Mouse (Mus musculus) embryonic facial prominence, embryonic 13.5 days (tissue): ENCODE results near the gene Xylt1. TPM values are rescaled to one million over a fixed set of nuclear protein-coding genes. Genes with fewer than 3 reads are reported as not detected.

Experiments
- ATAC-seq: fragments of 200-750 bp; cut with Nextera tagmentation; 2 replicates; pipeline ENCODE4 v1.8.0; 2017; ENCODE audit warnings: low read depth; ENCODE audit not compliant: insufficient number of reproducible peaks, insufficient read depth, low FRiP score, low TSS enrichment
- H3K27ac ChIP-seq: fragments of 300-500 bp; sonication (generic); 2 replicates; pipeline ENCODE4 v1.5.1; 2015; ENCODE audit warnings: moderate library complexity, mild to moderate bottlenecking, inconsistent platforms
- H3K27me3 ChIP-seq: fragments of 300-500 bp; sonication (generic); 2 replicates; pipeline ENCODE4 v1.6.1; 2015; ENCODE audit warnings: mild to moderate bottlenecking, inconsistent platforms
- H3K36me3 ChIP-seq: fragments of 300-500 bp; sonication (generic); 2 replicates; pipeline ENCODE4 v1.6.1; 2015; ENCODE audit warnings: mild to moderate bottlenecking, inconsistent platforms
- H3K4me1 ChIP-seq: fragments of 300-500 bp; sonication (generic); 2 replicates; pipeline ENCODE4 v1.6.1; 2015; ENCODE audit warnings: inconsistent platforms
- H3K4me2 ChIP-seq: fragments of 300-500 bp; sonication (generic); 2 replicates; pipeline ENCODE4 v1.6.1; 2015; ENCODE audit warnings: moderate library complexity, mild to moderate bottlenecking, inconsistent platforms
- H3K4me3 ChIP-seq: fragments of 300-500 bp; sonication (generic); 2 replicates; pipeline ENCODE4 v1.5.1; 2015; ENCODE audit warnings: mild to moderate bottlenecking, inconsistent platforms
- H3K9ac ChIP-seq: fragments of 300-500 bp; sonication (generic); 2 replicates; pipeline ENCODE4 v1.6.1; 2015; ENCODE audit warnings: mild to moderate bottlenecking, inconsistent platforms
- H3K9me3 ChIP-seq: fragments of 300-500 bp; sonication (generic); 2 replicates; pipeline ENCODE4 v1.6.1; 2016; ENCODE audit warnings: inconsistent platforms
- WGBS: fragments of 180-500 bp; shearing (Covaris S2); methylation state at CpG from one replicate; pipeline ENCODE4 v1.1.7; 2015; ENCODE audit warnings: mixed read lengths; 5-methylcytosine and 5-hydroxymethylcytosine counted together
- polyA plus RNA-seq: library from polyadenylated mRNA; unstranded; fragments of >200 nt; fragmentation: Nextera tagmentation; extraction: Ambion mirVana; gene quantifications from 2 replicates; pipeline ENCODE4 v1.2.1, GENCODE M21; 2015

The Xylt1 gene
- polyA plus RNA-seq, 1 experiment from 2014 or later: 2.5 TPM

DNA sequence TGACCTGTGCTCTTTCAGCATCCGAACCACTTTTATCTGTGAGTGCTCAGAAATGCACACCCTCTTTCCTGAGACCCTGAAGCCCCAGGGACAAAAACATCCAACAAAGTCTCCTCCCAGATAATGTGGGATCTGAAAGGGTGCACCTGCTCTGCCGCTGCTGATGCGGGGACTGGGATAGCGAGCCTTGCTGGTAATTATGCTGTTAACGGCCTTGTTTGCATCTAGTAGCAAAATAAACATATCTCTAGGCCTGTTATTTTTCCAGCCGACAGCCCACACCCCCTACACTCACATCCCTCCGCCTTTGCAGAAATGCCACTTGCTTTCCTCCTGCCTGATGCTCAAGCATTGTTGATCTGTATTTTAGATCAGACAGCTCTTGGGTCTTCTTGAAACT is 219.7 kb downstream of the Xylt1 start:
- Histone ChIP-seq H3K9ac (no peak overlapping the region), H3K4me1 (no peaks in the 10 kb centered on the region), H3K4me3 (no peak overlapping the region), H3K36me3 (0 out of 2 replicates have a peak, but pooled peaks cover 3% of the 10 kb centered on the region), H3K27ac (no peak overlapping the region), H3K9me3 (no peaks in the 10 kb centered on the region), H3K4me2 (no peak overlapping the region), H3K27me3 (no peaks in the 10 kb centered on the region)
- ATAC-seq: no peak
- WGBS: 55% methylated on average over 7 of the region's 7 CpGs

DNA sequence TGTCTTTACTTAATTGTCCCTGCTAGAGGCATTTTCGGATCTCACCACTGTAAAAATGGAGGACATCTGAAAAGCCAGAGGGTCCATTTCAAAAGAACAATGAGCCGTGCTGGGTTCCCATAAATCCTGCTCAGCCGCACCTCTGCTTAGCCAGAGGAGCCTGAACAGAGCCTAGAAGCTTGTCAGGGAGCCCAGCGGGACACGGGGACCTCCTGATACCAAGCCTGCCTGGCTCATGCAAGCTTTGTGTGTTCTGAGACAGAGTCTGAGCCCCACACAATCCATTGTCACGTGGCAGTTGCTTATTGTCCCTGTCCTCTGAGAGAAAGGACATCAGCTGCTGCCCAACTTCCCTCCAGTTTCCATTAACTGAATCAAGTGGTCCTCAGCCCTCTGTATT is 229.7 kb downstream of the Xylt1 start:
- Histone ChIP-seq H3K9ac (no peak overlapping the region), H3K36me3 (no peaks in the 10 kb centered on the region), H3K4me2 (no peak overlapping the region), H3K4me1 (no peaks in the 10 kb centered on the region), H3K9me3 (no peaks in the 10 kb centered on the region), H3K27ac (no peak overlapping the region), H3K4me3 (no peak overlapping the region), H3K27me3 (no peaks in the 10 kb centered on the region)
- 72% methylated on average over 6 of the region's 6 CpGs for WGBS
- ATAC-seq: no peak

DNA sequence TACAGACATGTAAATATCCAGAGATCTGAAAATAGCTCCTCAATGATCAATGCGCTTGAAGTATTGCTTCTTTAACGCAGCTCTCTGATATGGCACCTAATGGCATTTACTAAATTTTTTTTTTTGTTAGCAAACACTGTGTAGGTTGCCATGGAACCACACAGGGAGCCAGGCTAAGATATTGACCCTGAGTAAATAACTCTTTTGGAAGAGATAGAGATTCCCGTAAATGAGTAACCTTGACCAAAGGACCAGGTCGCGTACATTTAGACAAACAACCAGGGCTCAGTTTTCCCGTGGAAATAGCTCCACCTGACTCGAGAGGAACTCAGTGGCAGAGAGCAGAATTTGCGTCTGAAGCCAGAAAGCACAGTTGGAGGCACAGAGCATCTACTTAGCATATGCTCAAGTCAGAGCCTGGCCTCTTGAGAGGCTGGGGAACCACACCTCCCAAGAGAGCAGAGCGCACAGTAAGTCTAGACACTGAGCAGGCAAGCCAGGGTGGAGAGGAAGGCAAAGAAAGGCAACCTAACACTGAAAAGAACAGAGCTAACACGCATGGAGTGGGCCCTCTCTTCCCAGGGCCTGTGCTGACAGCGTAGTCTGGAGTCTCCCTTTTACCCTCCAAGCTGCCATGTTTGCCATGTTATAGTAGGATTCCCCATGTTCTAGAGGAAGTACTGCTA is 232.2 kb downstream of the Xylt1 start:
- no peaks in the 10 kb centered on the region for H3K9me3 ChIP-seq
- H3K27ac ChIP-seq: no peak overlapping the region
- no peak for ATAC-seq
- H3K4me2 ChIP-seq: no peak overlapping the region
- no peaks in the 10 kb centered on the region for H3K4me1 ChIP-seq
- 79% methylated on average over 11 of the region's 11 CpGs for WGBS
- no peaks in the 10 kb centered on the region for H3K36me3 ChIP-seq
- H3K27me3 ChIP-seq: no peaks in the 10 kb centered on the region
- H3K4me3 ChIP-seq: no peak overlapping the region
- H3K9ac ChIP-seq: no peak overlapping the region

DNA sequence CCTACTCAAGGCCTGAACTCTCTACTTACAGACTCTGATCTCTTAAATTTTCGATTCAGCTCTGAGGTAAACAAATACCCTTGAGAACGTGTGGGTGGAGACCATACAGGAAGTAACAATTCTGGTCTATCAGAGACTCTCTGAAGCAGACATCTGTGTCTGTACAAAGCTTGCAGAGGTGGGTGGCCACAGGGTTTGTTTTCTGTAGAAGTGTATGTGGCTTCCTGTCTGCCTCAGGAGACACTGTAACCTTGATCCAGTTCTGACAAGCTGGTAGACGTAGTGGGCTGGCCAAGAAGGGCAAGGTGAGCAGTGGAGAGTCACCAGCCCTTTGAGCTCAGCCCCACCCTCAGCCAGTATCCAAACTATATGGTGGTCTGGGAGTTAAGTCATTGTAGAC is 233.0 kb downstream of the Xylt1 start:
- no peak overlapping the region for H3K27ac ChIP-seq
- H3K36me3 ChIP-seq: no peaks in the 10 kb centered on the region
- no peaks in the 10 kb centered on the region for H3K9me3 ChIP-seq
- no peak overlapping the region for H3K9ac ChIP-seq
- 38% methylated on average over 3 of the region's 3 CpGs for WGBS
- H3K4me1 ChIP-seq: no peaks in the 10 kb centered on the region
- H3K4me3 ChIP-seq: no peak overlapping the region
- H3K4me2 ChIP-seq: no peak overlapping the region
- H3K27me3 ChIP-seq: no peaks in the 10 kb centered on the region
- ATAC-seq: no peak

DNA sequence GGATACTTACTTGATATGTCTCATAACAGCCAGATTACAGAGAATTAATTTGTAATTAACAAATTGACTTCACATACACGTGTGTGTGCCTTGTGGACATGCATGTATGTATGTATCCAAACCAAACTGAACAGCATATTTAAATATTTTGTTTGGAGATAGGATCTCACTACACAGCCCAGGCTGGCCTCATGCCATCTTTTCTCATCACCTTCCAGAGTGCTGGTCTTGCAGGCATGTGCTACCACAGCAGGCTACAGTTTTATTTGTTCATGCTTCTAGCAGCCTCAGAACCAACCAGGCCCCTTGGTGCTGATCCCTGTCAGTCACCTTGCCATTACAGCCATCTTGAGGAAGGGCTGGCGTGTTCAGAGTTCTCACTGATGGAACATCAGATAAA is 233.6 kb downstream of the Xylt1 start:
- WGBS: 81% methylated on average over 2 of the region's 2 CpGs
- Histone ChIP-seq H3K4me3 (no peak overlapping the region), H3K9me3 (no peaks in the 10 kb centered on the region), H3K36me3 (no peaks in the 10 kb centered on the region), H3K9ac (no peak overlapping the region), H3K27me3 (no peaks in the 10 kb centered on the region), H3K4me1 (no peaks in the 10 kb centered on the region), H3K4me2 (no peak overlapping the region), H3K27ac (no peak overlapping the region)
- no peak for ATAC-seq

DNA sequence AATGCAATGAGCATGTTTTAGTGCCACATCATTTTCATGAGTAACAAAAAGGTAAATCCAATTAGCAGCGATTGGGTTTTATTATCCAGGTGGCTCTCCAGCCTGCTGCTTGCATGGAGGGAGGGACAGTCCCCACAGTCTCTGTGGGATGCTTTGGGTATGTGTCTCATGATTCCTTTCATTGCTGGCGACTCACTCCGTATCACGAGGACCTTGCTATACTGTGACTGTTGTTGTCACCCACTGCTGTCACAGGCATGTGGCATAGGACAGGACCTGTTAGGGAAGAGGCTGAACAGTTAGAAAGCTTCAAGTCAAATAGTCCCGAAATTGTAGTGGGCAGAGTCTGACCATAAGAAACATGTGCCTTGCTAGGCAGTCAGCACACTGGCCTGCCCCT is 234.1 kb downstream of the Xylt1 start:
- ATAC-seq: no peak
- no peak overlapping the region for H3K9ac ChIP-seq
- H3K4me3 ChIP-seq: no peak overlapping the region
- no peak overlapping the region for H3K4me2 ChIP-seq
- H3K4me1 ChIP-seq: no peaks in the 10 kb centered on the region
- WGBS: 86% methylated on average over 5 of the region's 5 CpGs
- H3K27me3 ChIP-seq: no peaks in the 10 kb centered on the region
- no peaks in the 10 kb centered on the region for H3K9me3 ChIP-seq
- H3K27ac ChIP-seq: no peak overlapping the region
- H3K36me3 ChIP-seq: no peaks in the 10 kb centered on the region

DNA sequence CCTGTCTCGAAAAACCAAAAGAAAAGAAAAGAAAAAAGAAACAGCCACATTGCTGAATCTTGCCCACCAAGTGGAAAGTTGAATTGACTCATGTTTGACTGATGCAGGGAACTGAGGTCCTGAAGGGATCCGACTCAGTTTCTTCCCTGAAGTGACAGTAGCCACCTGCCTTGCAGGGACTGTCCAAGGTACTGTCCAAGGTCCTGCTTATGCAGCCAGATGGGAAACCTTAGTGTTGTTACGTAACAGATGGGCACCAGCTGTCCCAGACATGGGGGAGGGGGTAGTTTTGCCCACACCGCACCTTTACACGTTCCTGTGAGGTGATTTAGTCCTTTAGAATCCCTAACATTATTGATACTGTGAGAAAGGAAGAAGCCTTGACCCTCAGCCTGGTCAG is 235.5 kb downstream of the Xylt1 start:
- no peaks in the 10 kb centered on the region for H3K9me3 ChIP-seq
- H3K4me3 ChIP-seq: no peak overlapping the region
- H3K9ac ChIP-seq: no peak overlapping the region
- ATAC-seq: no peak
- H3K27me3 ChIP-seq: no peaks in the 10 kb centered on the region
- WGBS: 65% methylated on average over 5 of the region's 5 CpGs
- H3K4me2 ChIP-seq: no peak overlapping the region
- H3K4me1 ChIP-seq: no peaks in the 10 kb centered on the region
- H3K36me3 ChIP-seq: no peaks in the 10 kb centered on the region
- H3K27ac ChIP-seq: no peak overlapping the region

DNA sequence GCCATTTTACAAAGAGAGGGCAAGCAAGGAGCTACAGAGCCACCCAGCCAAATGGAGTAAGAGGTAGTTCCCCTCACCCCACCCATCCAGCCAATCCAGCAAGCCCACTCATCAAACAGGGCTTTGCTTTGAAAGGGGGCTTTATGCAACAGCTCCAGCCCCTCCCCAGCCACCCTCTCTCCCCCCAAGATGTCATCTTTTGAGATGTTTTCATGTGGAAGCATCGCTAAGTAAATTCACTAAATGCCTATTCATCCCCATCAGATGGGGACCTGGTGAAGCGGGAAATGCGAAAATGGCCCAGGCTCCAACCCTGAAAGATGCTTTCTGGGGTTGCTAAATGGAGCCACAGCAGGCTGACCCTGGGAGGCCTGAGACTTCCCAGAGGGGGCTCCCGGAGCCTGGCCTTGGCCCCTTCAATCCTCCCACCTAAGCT is 238.0 kb downstream of the Xylt1 start:
- no peak overlapping the region for H3K4me2 ChIP-seq
- H3K4me3 ChIP-seq: no peak overlapping the region
- WGBS: 39% methylated on average over 4 of the region's 4 CpGs
- no peak for ATAC-seq
- no peak overlapping the region for H3K9ac ChIP-seq
- H3K27me3 ChIP-seq: no peaks in the 10 kb centered on the region
- H3K9me3 ChIP-seq: no peaks in the 10 kb centered on the region
- no peaks in the 10 kb centered on the region for H3K36me3 ChIP-seq
- no peaks in the 10 kb centered on the region for H3K4me1 ChIP-seq
- no peak overlapping the region for H3K27ac ChIP-seq

DNA sequence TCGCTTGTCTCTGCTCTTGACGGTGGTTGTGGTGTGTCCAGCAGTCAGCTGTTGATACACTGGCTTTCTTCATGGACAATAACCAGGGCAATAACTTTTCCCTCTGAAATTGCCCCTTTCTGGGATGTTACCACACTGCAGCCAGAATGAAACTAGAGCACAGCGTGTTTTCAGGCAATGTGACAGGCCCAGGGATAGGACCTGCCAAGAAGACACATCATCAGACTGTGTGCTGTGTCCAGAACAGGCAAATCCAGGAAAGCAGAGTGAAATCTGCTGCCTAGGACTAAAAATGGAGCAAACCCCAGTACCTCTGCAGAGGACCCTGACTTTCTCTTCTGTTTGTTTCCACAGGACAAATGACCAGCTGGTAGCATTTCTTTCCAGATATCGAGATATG is 240.8 kb downstream of the Xylt1 start:
- no peaks in the 10 kb centered on the region for H3K36me3 ChIP-seq
- no peak overlapping the region for H3K9ac ChIP-seq
- H3K4me1 ChIP-seq: no peaks in the 10 kb centered on the region
- WGBS: 89% methylated on average over 4 of the region's 4 CpGs
- ATAC-seq: no peak
- H3K27ac ChIP-seq: no peak overlapping the region
- no peak overlapping the region for H3K4me3 ChIP-seq
- no peak overlapping the region for H3K4me2 ChIP-seq
- H3K9me3 ChIP-seq: no peaks in the 10 kb centered on the region
- no peaks in the 10 kb centered on the region for H3K27me3 ChIP-seq

DNA sequence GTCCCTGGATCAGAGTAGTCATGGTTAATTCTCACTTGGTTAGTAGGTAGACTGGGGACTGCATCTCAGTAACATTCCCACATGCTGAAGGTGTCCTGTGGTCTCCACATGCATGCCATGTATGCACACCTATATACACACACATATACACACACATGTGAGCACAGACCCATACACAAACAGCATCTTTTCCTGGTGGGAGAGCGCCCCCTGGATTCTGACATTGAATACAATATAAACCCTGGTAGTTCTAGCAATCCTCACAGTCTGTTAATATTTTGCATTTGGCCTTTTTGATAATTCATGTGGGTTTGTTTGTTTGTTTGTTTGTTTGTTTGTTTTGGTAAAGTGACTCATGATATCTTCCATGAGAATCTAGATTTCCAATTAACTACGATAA is 242.0 kb downstream of the Xylt1 start:
- 75% methylated on average over 2 of the region's 2 CpGs for WGBS

DNA sequence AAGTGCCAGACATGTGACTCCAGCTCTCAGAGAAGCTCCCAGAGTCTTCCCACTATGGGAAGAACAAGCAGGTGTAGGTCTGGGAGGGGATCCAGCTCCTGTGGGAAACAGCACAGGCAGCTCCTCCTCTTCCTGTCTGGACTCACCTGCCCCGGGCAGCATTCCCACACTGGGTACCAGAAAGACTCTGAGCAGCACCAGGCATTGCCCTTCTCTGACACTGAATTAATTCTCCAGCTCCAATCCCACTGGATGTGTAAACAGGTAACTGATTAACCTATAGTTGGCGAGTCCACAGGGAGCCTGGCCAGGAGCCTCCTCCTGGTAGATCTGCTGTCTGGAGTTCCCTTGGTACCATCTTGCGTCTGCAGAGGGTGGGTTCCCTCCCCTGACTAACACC is 248.0 kb downstream of the Xylt1 start:
- H3K4me2 ChIP-seq: no peak overlapping the region
- H3K9me3 ChIP-seq: no peaks in the 10 kb centered on the region

More for the DNA sequence above, 242.0 kb downstream of the Xylt1 start:
- Histone ChIP-seq H3K27ac (no peak overlapping the region), H3K4me2 (no peak overlapping the region), H3K9me3 (no peaks in the 10 kb centered on the region), H3K9ac (no peak overlapping the region), H3K4me3 (no peak overlapping the region), H3K36me3 (no peaks in the 10 kb centered on the region), H3K4me1 (no peaks in the 10 kb centered on the region), H3K27me3 (no peaks in the 10 kb centered on the region)
- no peak for ATAC-seq

DNA sequence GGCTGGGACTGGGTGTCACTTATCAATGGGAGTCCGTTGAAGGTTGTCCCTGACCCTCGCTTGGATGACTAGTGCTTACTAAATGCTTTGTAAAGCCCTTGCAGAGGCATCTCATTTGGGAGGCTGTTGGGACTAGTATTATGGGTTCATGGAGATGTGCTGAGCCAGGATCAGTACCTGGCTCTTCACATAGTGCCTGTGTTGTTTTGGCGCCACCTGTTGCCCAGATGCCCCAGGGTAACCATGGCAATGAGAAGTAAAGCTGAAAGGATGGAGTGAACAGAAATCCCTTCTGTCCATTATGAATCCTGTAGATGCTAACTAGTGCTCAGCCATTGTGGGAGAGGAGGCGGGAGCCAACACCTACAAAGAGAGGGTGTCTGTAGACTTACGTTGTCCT is 249.9 kb downstream of the Xylt1 start:
- no peak for ATAC-seq
- Histone ChIP-seq H3K4me3 (no peak overlapping the region), H3K4me2 (no peak overlapping the region), H3K27ac (no peak overlapping the region), H3K36me3 (no peaks in the 10 kb centered on the region), H3K9me3 (no peaks in the 10 kb centered on the region), H3K4me1 (no peaks in the 10 kb centered on the region), H3K9ac (no peak overlapping the region), H3K27me3 (no peaks in the 10 kb centered on the region)
- WGBS: 70% methylated on average over 5 of the region's 5 CpGs

More for the DNA sequence above, 248.0 kb downstream of the Xylt1 start:
- WGBS: 78% methylated on average over 3 of the region's 3 CpGs
- no peaks in the 10 kb centered on the region for H3K4me1 ChIP-seq
- H3K27ac ChIP-seq: no peak overlapping the region
- no peaks in the 10 kb centered on the region for H3K36me3 ChIP-seq
- no peak overlapping the region for H3K9ac ChIP-seq
- no peak overlapping the region for H3K4me3 ChIP-seq
- no peaks in the 10 kb centered on the region for H3K27me3 ChIP-seq
- ATAC-seq: no peak
